Mouse (Mus musculus) lung, postnatal 10 days (tissue): Measurements from ENCODE around the gene Rsf1.

Experiments
- DNase-seq: peaks from one replicate; pipeline ENCODE4 v3.0.0; 2021

The Rsf1 gene

GRCm38 (mm10) chr7:97726778-97727177, 147.1 kb downstream of the Rsf1 start:
- no peak for DNase-seq

- no peak for DNase-seq
Observed at GRCm38 (mm10) chr7:97728666-97729614, 149.3 kb downstream of the Rsf1 start.

DNA sequence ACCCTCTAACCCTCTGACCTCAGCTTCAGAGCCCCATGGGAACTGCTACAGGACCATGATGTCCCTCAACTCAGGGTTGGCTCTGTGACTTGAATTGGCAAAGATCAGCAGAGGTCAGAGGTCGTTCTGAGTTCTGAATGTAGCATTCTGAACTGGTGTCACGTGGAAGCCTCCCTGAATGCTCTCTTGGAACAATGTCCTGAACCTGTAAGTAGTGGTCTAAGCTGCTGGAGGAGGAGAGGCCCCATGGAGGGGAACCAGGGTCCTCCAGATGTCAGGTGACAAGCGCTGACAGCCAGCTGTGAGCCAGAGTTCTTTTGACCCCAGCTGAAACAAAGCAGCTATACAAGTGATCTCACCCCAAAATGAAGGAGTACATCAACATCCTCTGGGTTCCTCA, 150.7 kb downstream of the Rsf1 start:
- DNase-seq: no peak

GRCm38 (mm10) chr7:97733606-97734005, 153.9 kb downstream of the Rsf1 start:
- no peak for DNase-seq

DNA sequence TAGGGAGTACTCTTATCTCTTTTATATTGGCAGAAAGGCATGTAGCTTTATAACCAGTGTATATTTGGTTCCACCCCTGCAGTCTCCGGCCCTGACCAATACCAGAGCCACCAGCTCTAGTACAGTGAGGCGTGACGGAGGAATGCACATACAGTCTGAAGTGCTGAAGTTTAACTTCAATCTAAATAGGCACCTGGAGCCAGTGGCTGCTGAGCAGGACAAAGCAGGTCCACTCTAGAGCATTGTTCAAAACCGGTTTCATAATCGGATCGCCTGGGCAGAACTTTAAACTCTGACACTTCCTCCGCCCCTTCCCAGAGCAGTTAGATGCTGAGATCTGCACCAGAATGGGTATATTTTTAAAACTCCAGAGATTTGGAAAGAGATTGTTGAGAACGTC, 155.3 kb downstream of the Rsf1 start:
- no peak for DNase-seq

GRCm38 (mm10) chr7:97735886-97736420, 156.3 kb downstream of the Rsf1 start:
- peak; percentile 60 for DNase-seq

DNA sequence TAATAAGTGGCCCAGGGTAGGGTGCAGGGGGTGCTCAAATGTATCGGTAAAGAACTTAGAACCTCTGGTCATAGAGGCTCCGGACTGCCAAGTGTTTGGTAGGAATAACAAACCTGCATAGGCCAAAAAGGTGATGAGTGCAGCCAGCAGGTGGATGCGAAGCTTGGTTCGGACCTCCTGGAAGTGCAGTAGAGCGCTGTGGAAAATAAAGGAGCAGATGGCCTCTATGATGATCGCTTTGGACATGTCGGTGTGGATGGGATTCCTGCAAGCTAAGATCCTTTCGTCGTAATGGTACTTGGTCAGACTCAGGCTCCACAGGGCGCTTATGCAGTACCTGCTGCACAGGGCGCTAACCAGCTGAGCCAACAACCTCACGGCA, 157.6 kb downstream of the Rsf1 start:
- no peak for DNase-seq

DNA sequence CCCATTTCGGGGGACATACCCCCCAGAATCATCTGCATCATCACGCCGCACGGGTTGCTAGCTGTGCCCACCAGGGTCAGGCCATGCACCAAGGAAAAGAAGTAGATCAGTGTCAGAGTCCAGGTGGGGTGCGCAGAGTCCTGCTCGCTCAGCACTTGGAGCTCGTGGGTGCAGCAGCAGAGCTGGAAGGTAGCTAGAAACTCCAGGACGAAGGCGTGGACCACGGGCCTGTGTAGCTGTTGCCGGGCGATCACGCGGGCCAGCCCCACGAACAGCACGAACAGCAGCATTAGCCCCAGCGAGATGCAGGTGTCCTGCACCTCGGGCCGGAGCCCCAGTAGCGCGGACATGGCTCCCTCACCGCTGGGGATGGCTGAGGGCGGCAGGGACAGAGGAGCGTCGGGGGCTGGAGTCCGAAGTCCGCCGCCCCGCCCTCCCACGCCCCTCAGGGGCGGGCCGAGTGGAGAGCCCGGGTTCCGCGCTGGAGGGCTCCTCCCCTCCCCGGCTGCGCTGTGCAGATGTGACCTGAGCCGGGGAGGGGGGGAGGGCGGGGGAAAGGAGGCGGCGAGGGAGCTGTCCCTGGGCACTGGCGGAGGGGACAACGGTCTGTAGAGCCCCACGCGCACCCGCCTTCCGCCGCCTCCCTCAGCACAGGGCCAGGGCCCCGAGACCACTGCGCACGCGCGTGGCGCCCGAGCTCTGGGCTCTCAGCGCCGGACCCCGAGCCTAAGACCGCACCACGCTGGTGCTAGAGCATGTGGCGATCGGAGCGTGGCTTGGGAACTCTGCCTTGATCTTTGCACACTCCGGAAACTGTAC, 158.2 kb downstream of the Rsf1 start, which contains the start of gene Aqp11:
Gene Aqp11, minus strand, starts transcription at position 652 of the 819 bp plus-strand sequence.
- DNase-seq: peak; percentile 93

GRCm38 (mm10) chr7:97740948-97741347, 161.3 kb downstream of the Rsf1 start:
- DNase-seq: peak; percentile 45

- DNase-seq: no peak
Observed at GRCm38 (mm10) chr7:97741756-97742291, 162.1 kb downstream of the Rsf1 start.
